Mouse (Mus musculus) heart, embryonic 14.5 days (tissue): ENCODE results near the gene Gm42417. TPM values are rescaled to one million over a fixed set of nuclear protein-coding genes. Genes with fewer than 3 reads are reported as not detected.

Experiments used
- ATAC-seq: fragments of 200-750 bp; cut with Nextera tagmentation; 2 replicates; pipeline ENCODE4 v1.8.0; 2017; ENCODE audit warnings: low read depth, moderate TSS enrichment; ENCODE audit not compliant: insufficient number of reproducible peaks, insufficient read depth, low FRiP score
- H3K27ac ChIP-seq, 2 experiments: fragments of 200-500 bp in 1 of 2; fragments of 300-500 bp in 1 of 2; sonication (generic) in 1 of 2; replicated peaks in 1 of 2; 2 replicates each; pipeline ENCODE4 v1.5.1; 2012 to 2014; ENCODE audit warnings: low read depth in 2 of 2, low read length in 2 of 2, control low read depth in 1 of 2, mild to moderate bottlenecking in 1 of 2, mixed read lengths in 1 of 2; ENCODE audit not compliant: control insufficient read depth in 1 of 2, insufficient read depth in 1 of 2
- H3K27me3 ChIP-seq: fragments of 300-500 bp; sonication (generic); 2 replicates; pipeline ENCODE4 v1.6.1; 2014; ENCODE audit warnings: mild to moderate bottlenecking, low read length, control low read depth; ENCODE audit not compliant: control insufficient read depth, insufficient read depth
- H3K36me3 ChIP-seq: fragments of 300-500 bp; sonication (generic); 2 replicates; pipeline ENCODE4 v1.6.1; 2014; ENCODE audit warnings: mild to moderate bottlenecking, control low read depth, low read length, mixed read lengths; ENCODE audit not compliant: control insufficient read depth, insufficient read depth
- H3K4me1 ChIP-seq, 2 experiments: fragments of 200-500 bp in 1 of 2; fragments of 300-500 bp in 1 of 2; sonication (generic) in 1 of 2; 2 replicates each; pipeline ENCODE4 v1.6.1; 2012 to 2014; ENCODE audit warnings: low read length in 2 of 2, control low read depth in 1 of 2, mixed read lengths in 1 of 2; ENCODE audit not compliant: control insufficient read depth in 2 of 2, insufficient read depth in 2 of 2
- H3K4me2 ChIP-seq: fragments of 300-500 bp; sonication (generic); 2 replicates; pipeline ENCODE4 v1.6.1; 2014; ENCODE audit warnings: mild to moderate bottlenecking, low read length
- H3K4me3 ChIP-seq, 2 experiments: fragments of 200-500 bp in 1 of 2; fragments of 300-500 bp in 1 of 2; sonication (generic) in 1 of 2; 2 replicates each; pipeline ENCODE4 v1.5.1; 2012 to 2014; ENCODE audit warnings: low read length in 2 of 2, mild to moderate bottlenecking in 2 of 2, control low read depth in 1 of 2, low read depth in 1 of 2, moderate library complexity in 1 of 2; ENCODE audit not compliant: control insufficient read depth in 1 of 2, insufficient read depth in 1 of 2
- H3K9ac ChIP-seq: fragments of 300-500 bp; sonication (generic); 2 replicates; pipeline ENCODE4 v1.6.1; 2014; ENCODE audit warnings: mild to moderate bottlenecking, low read length
- H3K9me3 ChIP-seq: fragments of 300-500 bp; sonication (generic); 2 replicates; pipeline ENCODE4 v1.6.1; 2016; ENCODE audit warnings: low read length, control low read depth; ENCODE audit not compliant: control insufficient read depth
- WGBS: fragments of 180-500 bp; shearing (Covaris S2); extraction: QIAGEN DNeasy Blood & Tissue Kit; methylation state at CpG from one replicate; pipeline ENCODE4 v1.1.7; 2014; 5-methylcytosine and 5-hydroxymethylcytosine counted together
- polyA plus RNA-seq: library from polyadenylated mRNA; unstranded; fragments of >200 nt; fragmentation: Nextera tagmentation; extraction: Ambion mirVana; gene quantifications from 2 replicates; pipeline ENCODE4 v1.2.1, GENCODE M21; 2014

Gm42417 gene
- polyA plus RNA-seq, 1 experiment from 2014 or later = not detected

DNA sequence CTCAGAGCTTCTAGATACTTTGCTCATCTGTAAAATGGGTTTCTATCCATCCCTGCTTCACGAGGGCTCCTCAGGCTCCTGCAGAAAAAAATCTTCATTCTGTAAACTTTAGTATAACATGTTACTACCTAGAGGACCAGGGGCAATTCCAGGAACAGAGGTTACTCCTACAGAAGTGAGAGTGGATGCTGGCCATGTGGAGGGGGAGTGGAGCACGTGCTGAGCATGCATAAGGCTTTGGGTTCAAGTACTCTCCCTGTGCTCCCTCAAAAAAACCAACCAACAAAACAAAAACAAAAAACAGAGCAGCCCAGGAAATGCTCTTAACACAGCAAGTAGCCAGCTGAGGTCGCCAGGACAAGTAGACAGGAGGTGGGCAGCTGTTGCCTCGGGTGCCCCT lies 24.4 kb upstream of the Gm42417 start:
- Histone ChIP-seq H3K4me3 (no peak overlapping the region), H3K27ac (no peak overlapping the region), H3K4me1 (peaks cover 40 to 48% of the 10 kb centered on the region in 2 experiments), H3K27me3 (no peaks in the 10 kb centered on the region), H3K9me3 (no peaks in the 10 kb centered on the region), H3K36me3 (no peaks in the 10 kb centered on the region), H3K9ac (no peak overlapping the region), H3K4me2 (no peak overlapping the region)
- no peak for ATAC-seq
- 75% methylated on average over 4 of the region's 4 CpGs for WGBS

- Histone ChIP-seq H3K27ac (no peak overlapping the region), H3K4me3 (no peak overlapping the region), H3K4me1 (peaks cover 39 to 48% of the 10 kb centered on the region in 2 experiments), H3K9ac (no peak overlapping the region), H3K4me2 (no peak overlapping the region), H3K27me3 (no peaks in the 10 kb centered on the region), H3K36me3 (no peaks in the 10 kb centered on the region), H3K9me3 (no peaks in the 10 kb centered on the region)
- WGBS = 69% methylated on average over 2 of the region's 2 CpGs
- ATAC-seq = no peak
Measured at GRCm38 (mm10) chr1:36563197-36563596, 24.0 kb upstream of the Gm42417 start.

GRCm38 (mm10) chr1:36562388-36562787 lies 23.2 kb upstream of the Gm42417 start:
- WGBS = 48% methylated on average over 4 of the region's 4 CpGs
- no peak for ATAC-seq

GRCm38 (mm10) chr1:36560903-36561302 lies 21.7 kb upstream of the Gm42417 start:
- WGBS = 50% methylated on average over 6 of the region's 6 CpGs
- ATAC-seq = no peak
- Histone ChIP-seq H3K27ac (no peak overlapping the region), H3K4me3 (no peak overlapping the region), H3K4me2 (no peak overlapping the region), H3K27me3 (no peaks in the 10 kb centered on the region), H3K9me3 (no peaks in the 10 kb centered on the region), H3K9ac (no peak overlapping the region), H3K4me1 (peaks cover 37 to 44% of the 10 kb centered on the region in 2 experiments), H3K36me3 (no peaks in the 10 kb centered on the region)

More at GRCm38 (mm10) chr1:36562388-36562787, 23.2 kb upstream of the Gm42417 start:
- H3K4me2 ChIP-seq = no peak overlapping the region
- H3K9me3 ChIP-seq = no peaks in the 10 kb centered on the region
- no peaks in the 10 kb centered on the region for H3K27me3 ChIP-seq
- H3K4me3 ChIP-seq = no peak overlapping the region
- H3K36me3 ChIP-seq = no peaks in the 10 kb centered on the region
- H3K4me1 ChIP-seq = peaks cover 35 to 45% of the 10 kb centered on the region in 2 experiments
- H3K27ac ChIP-seq = no peak overlapping the region
- H3K9ac ChIP-seq = no peak overlapping the region

GRCm38 (mm10) chr1:36559888-36560287 lies 20.7 kb upstream of the Gm42417 start:
- 0 out of 2 replicates have a peak overlapping the region, but pooled peaks have one; percentile 6 for H3K4me2 ChIP-seq
- peak overlapping the region in 1 of 2 experiments; percentile 38; a peak in 1 of 4 replicates for H3K27ac ChIP-seq
- H3K27me3 ChIP-seq = no peaks in the 10 kb centered on the region
- no peak for ATAC-seq
- peaks cover 6% of the 10 kb centered on the region for H3K36me3 ChIP-seq
- 53% methylated on average over 5 of the region's 5 CpGs for WGBS
- peak overlapping the region; percentile 35; the same call in 1 of the 2 replicates for H3K9ac ChIP-seq
- no peaks in the 10 kb centered on the region for H3K9me3 ChIP-seq
- peaks cover 47 to 54% of the 10 kb centered on the region in 2 experiments for H3K4me1 ChIP-seq
- no peak overlapping the region for H3K4me3 ChIP-seq

- H3K9me3 ChIP-seq = no peaks in the 10 kb centered on the region
- H3K4me3 ChIP-seq = peak overlapping the region in 1 of 2 experiments; percentile 83; a peak in 1 of 4 replicates
- WGBS = 5% methylated on average over 4 of the region's 4 CpGs
- no peak for ATAC-seq
- no peaks in the 10 kb centered on the region for H3K27me3 ChIP-seq
- H3K36me3 ChIP-seq = peaks cover 13% of the 10 kb centered on the region
- H3K4me2 ChIP-seq = peak overlapping the region; percentile 79
- H3K4me1 ChIP-seq = peaks cover 52% of the 10 kb centered on the region in 2 experiments
- H3K27ac ChIP-seq = peak overlapping the region; percentile 48 to 95; a peak in 2 of 4 replicates
- H3K9ac ChIP-seq = peak overlapping the region; percentile 96
Measured at GRCm38 (mm10) chr1:36559256-36559655, 20.0 kb upstream of the Gm42417 start.

- 2% methylated on average over 66 of the region's 69 CpGs for WGBS
- Histone ChIP-seq H3K36me3 (peaks cover 22% of the 10 kb centered on the region), H3K9me3 (no peaks in the 10 kb centered on the region), H3K4me2 (peak within 1 kb of the TSS; percentile 79), H3K4me1 (peaks cover 49 to 51% of the 10 kb centered on the region in 2 experiments), H3K27ac (peak within 1 kb of the TSS; percentile 95), H3K27me3 (no peaks in the 10 kb centered on the region), H3K4me3 (peak within 1 kb of the TSS; percentile 78 to 83), H3K9ac (peak within 1 kb of the TSS; percentile 96)
- ATAC-seq = peak; percentile 41
Measured at GRCm38 (mm10) chr1:36558031-36558993, 19.1 kb upstream of the Gm42417 start, which contains the start of gene Sema4c. TSS of gene Sema4c (minus strand) at chr1:36558349.
